Comparison of ENCODE assay signal across 15 mouse cellular contexts in the genomic region with DNA sequence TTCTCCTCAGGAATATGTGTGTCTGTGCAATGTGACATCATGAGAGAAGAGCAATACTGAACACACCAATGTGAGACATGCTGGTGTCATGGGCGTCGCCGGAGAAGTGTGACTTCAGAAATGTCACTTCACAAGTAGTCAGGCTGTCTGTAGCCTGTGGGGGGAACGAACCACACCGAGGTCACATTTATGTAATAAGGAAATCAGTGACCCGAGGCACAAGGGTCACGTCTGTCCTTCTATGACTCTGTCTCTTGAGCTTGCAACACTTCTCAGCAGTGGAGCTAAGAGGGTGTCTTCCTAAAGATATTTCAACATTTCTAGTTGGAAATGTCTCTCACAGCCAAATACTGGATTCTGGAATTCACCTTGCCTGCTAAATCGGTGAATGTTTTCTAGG. TPM values are rescaled to one million over a fixed set of nuclear protein-coding genes. Genes with fewer than 3 reads are reported as not detected.
DNase-seq lines count a peak whose midpoint lies in the region; ATAC-seq and TF ChIP-seq lines count a peak whose summit lies in the region.
"Had no signal": no experiment of that assay in that cellular context is flagged by ENCODE, and none has a peak within 500 bp of the region (broad histone marks: within the 10 kb centered on the region; RNA-seq: fewer than 3 reads in every experiment).

No protein-coding gene starts in this region.

- TF ChIP-seq CTCF in ES-Bruce4 (IDR thresholded peaks at IDR 0.05; ENCODE audit: low read depth, low read length), result no peak

- H3K4me2 ChIP-seq in hindbrain, embryonic 11.5 days (replicated peaks; ENCODE audit: low read depth, low read length), result no peak overlapping the region
- H3K4me2 ChIP-seq in hindbrain, embryonic 12.5 days (replicated peaks), result peak overlapping the region; percentile 60
- H3K4me2 ChIP-seq in midbrain, embryonic 15.5 days, result peak overlapping the region; percentile 62

- H3K4me1 ChIP-seq in hindbrain, embryonic 11.5 days (replicated peaks; ENCODE audit: control insufficient read depth, insufficient read depth, low read length), result no peaks in the 10 kb centered on the region
- peaks cover 19% of the 10 kb centered on the region for H3K4me1 ChIP-seq in hindbrain, embryonic 10.5 days (replicated peaks)
- peaks cover 7% of the 10 kb centered on the region for H3K4me1 ChIP-seq in ES-Bruce4 (ENCODE audit: control insufficient read depth, insufficient read depth, low read length)
- H3K4me1 ChIP-seq in hindbrain, embryonic 12.5 days, result peaks cover 15% of the 10 kb centered on the region
- H3K4me1 ChIP-seq in midbrain, embryonic 15.5 days, result peaks cover 15% of the 10 kb centered on the region

- WGBS in hindbrain, embryonic 11.5 days, result 46% methylated on average over 8 of the region's 8 CpGs
- 42% methylated on average over 8 of the region's 8 CpGs for WGBS in hindbrain, embryonic 10.5 days
- WGBS in hindbrain, embryonic 12.5 days, result 45% methylated on average over 8 of the region's 8 CpGs
- WGBS in midbrain, embryonic 15.5 days, result 48% methylated on average over 8 of the region's 8 CpGs

- H3K4me3 ChIP-seq in hindbrain, embryonic 11.5 days (ENCODE audit: low read depth, low read length), result no peak overlapping the region
- H3K4me3 ChIP-seq in hindbrain, embryonic 10.5 days, result no peak overlapping the region
- 0 out of 2 replicates have a peak overlapping the region, but pooled peaks have one; percentile 4 for H3K4me3 ChIP-seq in ES-Bruce4 (ENCODE audit: low read depth, low read length)
- H3K4me3 ChIP-seq in hindbrain, embryonic 12.5 days, result no peak overlapping the region
- H3K4me3 ChIP-seq in midbrain, embryonic 15.5 days, result peak overlapping the region; percentile 32; the same call in 1 of the 2 replicates
- H3K4me3 ChIP-seq: megakaryocyte, embryonic 14.5 days had no signal

- H3K9me3 ChIP-seq in hindbrain, embryonic 11.5 days (ENCODE audit: control insufficient read depth, low read length), result no peaks in the 10 kb centered on the region
- H3K9me3 ChIP-seq in hindbrain, embryonic 10.5 days, result no peaks in the 10 kb centered on the region
- peaks cover 5% of the 10 kb centered on the region; the same call in 1 of the 2 replicates for H3K9me3 ChIP-seq in ES-Bruce4 (replicated peaks; ENCODE audit: control insufficient read depth, insufficient read depth, low read length, poor library complexity, severe bottlenecking)
- H3K9me3 ChIP-seq in hindbrain, embryonic 12.5 days (replicated peaks), result 0 out of 2 replicates have a peak, but pooled peaks cover 6% of the 10 kb centered on the region
- no peaks in the 10 kb centered on the region for H3K9me3 ChIP-seq in midbrain, embryonic 15.5 days
- H3K9me3 ChIP-seq: embryonic facial prominence, embryonic 15.5 days had no signal

- TF ChIP-seq EP300 in ES-Bruce4 (IDR thresholded peaks at IDR 0.05; ENCODE audit: insufficient read depth, low read depth, low read length), result no peak

- H3K36me3 ChIP-seq in hindbrain, embryonic 11.5 days (ENCODE audit: control insufficient read depth, insufficient read depth, low read length), result no peaks in the 10 kb centered on the region
- H3K36me3 ChIP-seq in hindbrain, embryonic 10.5 days, result no peaks in the 10 kb centered on the region
- H3K36me3 ChIP-seq in ES-Bruce4 (ENCODE audit: control insufficient read depth, insufficient read depth, low read length, poor library complexity, severe bottlenecking), result no peaks in the 10 kb centered on the region
- no peaks in the 10 kb centered on the region for H3K36me3 ChIP-seq in hindbrain, embryonic 12.5 days
- H3K36me3 ChIP-seq in midbrain, embryonic 15.5 days (replicated peaks), result no peaks in the 10 kb centered on the region
- H3K36me3 ChIP-seq: embryonic facial prominence, embryonic 15.5 days had no signal

- no peak for ATAC-seq in hindbrain, embryonic 11.5 days (ENCODE audit: low FRiP score)
- no peak for ATAC-seq in hindbrain, embryonic 12.5 days (ENCODE audit: low FRiP score)
- ATAC-seq in midbrain, embryonic 15.5 days (replicated peaks), result 0 out of 2 replicates have a peak, but pooled peaks have one; percentile 45
- ATAC-seq: CD4-positive, CD25-positive, alpha-beta regulatory T cell, adult 4 months had no signal

- TF ChIP-seq POLR2A in ES-Bruce4 (IDR thresholded peaks at IDR 0.05; ENCODE audit: insufficient read depth, low read length), result no peak

- H3K27ac ChIP-seq in hindbrain, embryonic 11.5 days (ENCODE audit: low read depth, low read length), result no peak overlapping the region
- H3K27ac ChIP-seq in hindbrain, embryonic 10.5 days, result no peak overlapping the region
- peak overlapping the region; percentile 60 for H3K27ac ChIP-seq in ES-Bruce4 (ENCODE audit: insufficient read depth, low read length)
- no peak overlapping the region for H3K27ac ChIP-seq in hindbrain, embryonic 12.5 days
- no peak overlapping the region for H3K27ac ChIP-seq in midbrain, embryonic 15.5 days
- H3K27ac ChIP-seq: embryonic facial prominence, embryonic 15.5 days had no signal

- peak; percentile 19 for DNase-seq in hindbrain, embryonic 11.5 days (ENCODE audit: low spot score)
- DNase-seq in hindbrain, embryonic 10.5 days (ENCODE audit: low spot score), result no peak
- DNase-seq in natural killer cell, adult 2 months (ENCODE audit: low spot score in 2 of 2), result no peak
- DNase-seq in right cerebral cortex, postnatal 14 days, result no peak
- DNase-seq: cerebellum, postnatal 10 days; kidney, postnatal 10 days; lung, adult 2 months; right cerebral cortex, postnatal 4 days; thymus, postnatal 36 days had no signal

- H3K27me3 ChIP-seq in hindbrain, embryonic 11.5 days (ENCODE audit: control insufficient read depth, insufficient read depth, low read length), result no peaks in the 10 kb centered on the region
- H3K27me3 ChIP-seq in hindbrain, embryonic 10.5 days (ENCODE audit: insufficient read depth, poor library complexity, severe bottlenecking), result peaks cover 13% of the 10 kb centered on the region
- no peaks in the 10 kb centered on the region for H3K27me3 ChIP-seq in ES-Bruce4 (ENCODE audit: control insufficient read depth, insufficient read depth, low read length, poor library complexity, severe bottlenecking)
- H3K27me3 ChIP-seq in hindbrain, embryonic 12.5 days, result peaks cover 6% of the 10 kb centered on the region; the same call in 1 of the 2 replicates
- H3K27me3 ChIP-seq in midbrain, embryonic 15.5 days (replicated peaks), result no peaks in the 10 kb centered on the region

- no peak overlapping the region for H3K9ac ChIP-seq in hindbrain, embryonic 11.5 days (ENCODE audit: low read depth, low read length)
- H3K9ac ChIP-seq in ES-Bruce4 (ENCODE audit: low read depth, poor library complexity, severe bottlenecking), result peak overlapping the region; percentile 67; the same call in 1 of the 2 replicates
- no peak overlapping the region for H3K9ac ChIP-seq in hindbrain, embryonic 12.5 days
- H3K9ac ChIP-seq in midbrain, embryonic 15.5 days, result no peak overlapping the region
- H3K9ac ChIP-seq: embryonic facial prominence, embryonic 15.5 days had no signal

RNA-seq across cellular contexts. Expression of a gene that starts 27.2 kb away (rescaled TPM):
- polyA plus RNA-seq in hindbrain, embryonic 11.5 days (2014; fragmentation: Nextera tagmentation; extraction: Ambion mirVana), result 106 TPM in 2 replicates
- polyA plus RNA-seq in hindbrain, embryonic 10.5 days (2016; fragmentation: Nextera tagmentation; extraction: Ambion mirVana), result 115 and 118 TPM in 2 replicates
- polyA plus RNA-seq in ES-Bruce4 (2011; ENCODE audit: insufficient read depth, insufficient read length, low read depth, missing spikeins), result 75.9 and 80.6 TPM in 2 replicates
- polyA plus RNA-seq in hindbrain, embryonic 12.5 days (2016; fragmentation: Nextera tagmentation; extraction: Ambion mirVana), result 89.1 and 97.1 TPM in 2 replicates
- polyA plus RNA-seq in midbrain, embryonic 15.5 days (2015; fragmentation: Nextera tagmentation; extraction: Ambion mirVana), result 110 and 116 TPM in 2 replicates

RNA-seq across cellular contexts. Expression of a gene that starts 42.4 kb away (rescaled TPM):
- polyA plus RNA-seq in hindbrain, embryonic 11.5 days (2014; fragmentation: Nextera tagmentation; extraction: Ambion mirVana), result 26.1 and 27.0 TPM in 2 replicates
- polyA plus RNA-seq in hindbrain, embryonic 10.5 days (2016; fragmentation: Nextera tagmentation; extraction: Ambion mirVana), result 19.0 and 23.9 TPM in 2 replicates
- 14.7 and 16.5 TPM in 2 replicates for polyA plus RNA-seq in ES-Bruce4 (2011; ENCODE audit: insufficient read depth, insufficient read length, low read depth, missing spikeins)
- 23.5 and 24.6 TPM in 2 replicates for polyA plus RNA-seq in hindbrain, embryonic 12.5 days (2016; fragmentation: Nextera tagmentation; extraction: Ambion mirVana)
- polyA plus RNA-seq in midbrain, embryonic 15.5 days (2015; fragmentation: Nextera tagmentation; extraction: Ambion mirVana), result 28.3 and 28.9 TPM in 2 replicates

Comparison
In these comparisons a context has a peak if more than half of its experiments do, and no peak if none do; other contexts are left out.
1. H3K4me3 ChIP-seq: peak in ES-Bruce4 (single experiment) and midbrain, embryonic 15.5 days (single experiment); none in hindbrain, embryonic 11.5 days (single experiment), hindbrain, embryonic 10.5 days (single experiment) and hindbrain, embryonic 12.5 days (single experiment).